Mouse (Mus musculus): Measurements from ENCODE around the gene Mark3. TPM values are rescaled to one million over a fixed set of nuclear protein-coding genes. Genes with fewer than 3 reads are reported as not detected.

The Mark3 gene
- total RNA-seq, 2 experiments from 2014 or later = 108 to 110 TPM

DNA sequence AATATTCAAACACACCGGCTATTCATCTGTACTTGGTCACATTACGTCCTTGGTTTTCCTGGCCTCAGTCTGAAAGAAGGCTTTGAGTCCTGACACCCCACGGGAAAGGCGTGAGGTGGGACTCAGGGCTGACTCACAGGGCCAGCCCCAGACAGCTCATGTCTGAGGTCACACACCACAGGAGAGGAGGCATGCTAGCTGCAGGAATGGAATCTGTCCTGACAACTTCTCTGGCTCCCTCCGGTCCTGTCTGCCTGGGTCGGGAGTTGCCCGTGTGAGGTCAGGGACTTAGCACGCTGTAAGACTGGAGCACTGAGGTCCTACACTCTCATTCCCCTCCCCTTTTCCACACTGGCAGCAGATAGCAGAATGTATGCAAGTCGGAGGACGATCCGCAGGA is 5.5 kb upstream of the Mark3 start:
- no peak for DNase-seq (ENCODE audit: low spot score in 2 of 2)
- H3K4me3 ChIP-seq = no peak overlapping the region
- no peak for TF ChIP-seq CTCF (conservative IDR thresholded peaks at IDR 0.05)
- no peak overlapping the region for H3K27ac ChIP-seq

DNA sequence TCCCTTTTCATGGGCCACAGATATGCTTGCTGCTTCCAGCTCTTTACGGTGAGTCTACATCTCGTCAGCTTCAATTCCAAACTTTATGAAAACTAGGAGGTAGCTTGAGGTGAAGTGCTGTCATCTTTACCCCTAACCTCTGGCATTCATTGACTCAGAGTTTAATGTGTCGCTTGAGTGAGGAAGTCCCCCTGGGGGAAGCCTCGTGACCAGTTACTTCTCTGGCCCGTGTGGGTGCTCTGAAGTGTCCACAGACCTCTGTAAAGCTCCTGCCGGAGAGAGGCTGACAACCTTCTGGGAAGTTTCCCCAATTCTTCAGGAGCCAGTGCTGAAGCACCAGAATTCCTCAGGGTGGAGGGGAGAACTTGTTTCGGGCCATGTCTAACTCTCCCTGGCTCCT is 1.9 kb upstream of the Mark3 start:
- no peak for DNase-seq (ENCODE audit: low spot score in 2 of 2)
- H3K4me3 ChIP-seq = peak overlapping the region; percentile 74
- no peak overlapping the region for H3K27ac ChIP-seq
- TF ChIP-seq CTCF (conservative IDR thresholded peaks at IDR 0.05) = no peak

DNA sequence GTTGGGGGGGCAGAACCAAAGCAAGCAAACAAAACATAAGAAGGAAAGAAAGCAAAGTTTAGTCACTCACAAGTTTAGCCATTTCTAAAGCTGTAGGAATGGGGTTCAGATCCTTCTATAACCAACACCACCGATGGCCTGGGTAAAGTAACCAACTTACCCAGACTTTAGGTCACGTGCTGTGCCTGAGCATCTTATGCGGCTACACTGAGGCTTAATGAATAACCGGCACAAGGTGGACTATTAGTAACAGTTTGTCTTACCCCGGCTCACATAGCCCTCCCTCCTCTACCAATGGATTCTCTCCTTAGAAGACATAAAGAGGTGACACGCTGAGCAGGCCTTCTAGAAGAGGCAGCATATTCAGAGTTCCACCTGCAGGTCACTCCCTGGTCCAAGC is 1.0 kb upstream of the Mark3 start:
- H3K27ac ChIP-seq = peak overlapping the region; percentile 98
- DNase-seq (ENCODE audit: low spot score in 2 of 2) = no peak
- TF ChIP-seq CTCF (conservative IDR thresholded peaks at IDR 0.05) = no peak
- H3K4me3 ChIP-seq = peak overlapping the region; percentile 74

DNA sequence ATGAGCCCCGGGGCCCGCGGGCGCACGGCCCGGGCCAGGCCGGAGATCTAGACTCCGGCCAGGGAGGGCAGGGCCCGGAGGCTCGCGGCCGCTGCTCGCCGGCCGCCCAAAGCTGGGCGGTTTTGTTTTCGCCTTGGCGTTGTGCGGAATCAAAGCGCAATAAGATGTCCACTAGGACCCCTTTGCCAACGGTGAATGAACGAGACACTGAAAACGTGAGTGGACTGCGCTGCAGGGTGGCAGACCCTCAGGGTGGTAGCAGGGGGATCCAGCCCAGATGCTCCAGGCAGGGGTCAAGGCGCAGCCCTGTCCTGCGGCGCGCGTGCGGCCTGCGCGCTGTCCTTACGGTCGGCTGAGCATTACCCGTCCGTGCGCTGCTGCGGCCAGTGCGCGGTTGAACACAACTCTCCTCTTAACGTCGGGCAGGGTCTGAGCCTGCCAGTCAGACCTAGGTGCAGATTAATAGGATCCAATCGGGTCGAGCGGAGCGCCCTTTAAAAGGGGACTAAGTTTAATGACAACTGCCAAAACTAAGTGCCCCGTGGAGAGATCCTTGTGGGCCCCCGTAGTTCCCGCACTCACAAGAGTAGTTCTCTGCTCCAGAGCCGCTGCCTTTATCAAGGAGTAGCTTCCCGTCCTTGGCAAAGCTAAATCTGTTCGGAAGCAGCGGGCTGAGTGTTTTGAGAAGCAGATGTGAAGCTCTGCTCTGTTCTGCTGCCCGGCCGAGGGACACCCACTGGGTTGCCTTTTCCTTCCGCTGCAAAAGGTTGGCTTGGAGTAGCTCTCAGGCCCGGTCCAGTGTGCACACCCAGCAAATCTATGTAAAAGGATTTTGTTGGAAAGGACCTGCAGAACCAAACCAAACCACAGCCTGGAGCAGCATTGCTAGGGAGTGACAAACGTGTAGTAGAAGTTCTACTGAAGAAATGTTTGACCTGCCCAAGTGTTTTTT is 840 bp downstream of the Mark3 start:
- Histone ChIP-seq H3K27ac (peak overlapping the region; percentile 98), H3K4me3 (peak overlapping the region; percentile 74)
- TF ChIP-seq CTCF (conservative IDR thresholded peaks at IDR 0.05) = 0 out of 2 replicates have a peak, but pooled peaks have one; percentile 7
- DNase-seq (ENCODE audit: low spot score in 2 of 2) = peak in 1 of 2 experiments; percentile 29

DNA sequence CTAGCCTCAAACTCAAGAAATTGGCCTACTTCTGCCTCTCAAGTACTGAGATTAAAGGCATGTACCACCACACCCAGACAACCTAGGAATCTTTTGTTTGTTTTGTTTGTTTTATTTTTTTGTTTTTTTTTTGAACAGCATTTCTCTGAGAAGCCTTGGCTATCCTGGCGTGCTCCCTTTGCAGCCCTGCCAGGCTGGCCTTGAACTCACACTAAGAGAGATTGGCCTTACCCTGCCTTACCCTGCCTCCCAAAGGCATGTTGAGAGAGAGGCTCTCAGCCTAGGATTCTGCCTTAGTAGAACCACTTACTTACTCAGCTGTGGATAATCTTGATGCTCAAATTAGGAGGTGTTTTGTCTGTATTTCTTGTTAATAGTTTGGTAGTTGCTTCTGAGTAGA is 8.7 kb downstream of the Mark3 start:
- no peak for TF ChIP-seq CTCF (conservative IDR thresholded peaks at IDR 0.05)
- DNase-seq (ENCODE audit: low spot score in 2 of 2) = no peak
- Histone ChIP-seq H3K27ac (0 out of 2 replicates have a peak overlapping the region, but pooled peaks have one; percentile 20), H3K4me3 (no peak overlapping the region)

DNA sequence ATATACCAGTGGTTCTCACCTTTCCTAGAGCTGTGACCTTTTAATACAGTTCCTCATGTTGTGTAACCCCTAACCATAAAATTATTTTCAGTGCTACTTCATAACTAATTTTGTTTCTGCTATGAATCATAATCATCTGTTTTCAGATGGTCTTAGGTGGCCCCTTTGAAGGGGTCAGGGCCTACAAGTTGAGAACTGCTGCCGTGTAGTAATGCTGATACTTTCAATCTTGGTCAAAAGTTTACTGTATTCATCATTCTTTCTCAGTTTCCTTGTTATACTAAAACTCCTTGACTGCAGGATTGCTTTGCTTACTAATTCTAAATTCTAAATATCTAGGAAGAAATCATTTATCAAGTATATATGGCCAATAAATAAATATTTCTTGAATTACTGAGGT is 10.1 kb downstream of the Mark3 start:
- H3K27ac ChIP-seq = no peak overlapping the region
- TF ChIP-seq CTCF (conservative IDR thresholded peaks at IDR 0.05) = no peak
- H3K4me3 ChIP-seq = no peak overlapping the region
- DNase-seq (ENCODE audit: low spot score in 2 of 2) = no peak

DNA sequence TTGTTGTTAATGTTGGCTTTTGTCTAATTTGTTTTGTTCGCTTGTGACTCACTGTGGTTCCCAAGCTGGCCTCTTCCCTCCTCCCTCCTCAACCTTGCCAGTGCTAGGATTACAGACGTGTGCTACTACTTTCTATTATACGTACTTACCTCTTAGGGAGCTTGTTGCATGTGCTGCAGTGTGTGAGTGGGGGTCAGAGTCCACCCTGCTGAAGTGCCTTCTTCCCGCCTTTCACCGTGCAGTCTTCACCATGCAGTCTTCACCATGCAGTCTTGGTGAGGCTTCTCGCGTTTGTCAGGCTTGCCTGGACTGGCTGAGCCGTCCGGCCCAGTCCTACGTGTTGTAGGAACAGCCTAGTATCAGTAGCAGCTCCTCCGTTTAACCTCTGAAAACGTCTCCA is 12.9 kb downstream of the Mark3 start:
- no peak for TF ChIP-seq CTCF (conservative IDR thresholded peaks at IDR 0.05)
- peak overlapping the region; percentile 44; the same call in 1 of the 2 replicates for H3K27ac ChIP-seq
- no peak overlapping the region for H3K4me3 ChIP-seq
- no peak for DNase-seq (ENCODE audit: low spot score in 2 of 2)

DNA sequence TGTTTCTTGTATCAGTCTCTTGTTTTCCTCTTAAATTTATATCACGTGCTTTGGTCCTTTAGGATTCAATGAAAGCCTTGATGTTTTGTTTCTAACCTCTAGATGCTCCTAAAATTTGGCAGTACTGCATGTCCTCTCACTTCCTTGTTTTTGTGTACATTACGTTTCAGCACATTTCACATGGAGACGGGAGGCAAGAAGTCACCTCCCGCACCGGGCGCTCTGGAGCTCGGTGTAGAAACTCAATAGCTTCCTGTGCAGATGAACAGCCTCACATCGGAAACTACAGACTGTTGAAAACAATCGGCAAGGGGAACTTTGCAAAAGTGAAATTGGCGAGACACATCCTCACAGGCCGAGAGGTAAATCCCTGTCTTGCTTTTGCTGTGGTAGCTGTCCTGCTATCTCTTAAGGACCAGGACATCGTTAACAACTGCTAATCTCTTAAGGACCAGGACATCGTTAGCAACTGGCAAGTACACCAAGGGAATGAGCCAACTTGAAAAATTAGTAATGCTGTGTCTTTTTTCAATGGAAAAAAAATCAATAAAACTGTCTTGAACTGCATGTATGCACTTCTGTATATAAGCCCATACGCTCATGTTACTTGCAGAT is 18.2 kb downstream of the Mark3 start:
- DNase-seq (ENCODE audit: low spot score in 2 of 2) = no peak
- no peak for TF ChIP-seq CTCF (conservative IDR thresholded peaks at IDR 0.05)
- Histone ChIP-seq H3K27ac (peak overlapping the region; percentile 0; the same call in 1 of the 2 replicates), H3K4me3 (no peak overlapping the region)

DNA sequence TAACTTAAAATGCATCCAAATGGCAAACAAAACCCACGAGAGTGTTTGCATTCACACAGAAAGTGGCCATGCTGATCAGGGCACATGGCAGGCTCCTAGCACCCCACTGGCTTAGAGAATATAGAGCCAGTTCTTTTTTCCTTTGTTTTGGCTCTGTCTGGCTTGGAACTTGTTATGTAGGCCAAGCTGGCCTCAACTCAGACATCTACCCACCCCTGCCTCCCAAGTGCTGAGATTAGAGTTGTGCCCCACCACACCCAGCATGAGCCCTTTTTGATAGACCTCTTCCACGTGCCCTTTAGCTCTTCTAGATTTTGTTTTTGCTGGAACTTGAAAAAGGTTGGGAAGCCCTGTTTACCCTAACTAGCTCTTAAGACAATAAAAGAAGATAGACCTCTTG is 19.5 kb downstream of the Mark3 start:
- TF ChIP-seq CTCF (conservative IDR thresholded peaks at IDR 0.05) = no peak
- no peak overlapping the region for H3K27ac ChIP-seq
- H3K4me3 ChIP-seq = no peak overlapping the region
- no peak for DNase-seq (ENCODE audit: low spot score in 2 of 2)

DNA sequence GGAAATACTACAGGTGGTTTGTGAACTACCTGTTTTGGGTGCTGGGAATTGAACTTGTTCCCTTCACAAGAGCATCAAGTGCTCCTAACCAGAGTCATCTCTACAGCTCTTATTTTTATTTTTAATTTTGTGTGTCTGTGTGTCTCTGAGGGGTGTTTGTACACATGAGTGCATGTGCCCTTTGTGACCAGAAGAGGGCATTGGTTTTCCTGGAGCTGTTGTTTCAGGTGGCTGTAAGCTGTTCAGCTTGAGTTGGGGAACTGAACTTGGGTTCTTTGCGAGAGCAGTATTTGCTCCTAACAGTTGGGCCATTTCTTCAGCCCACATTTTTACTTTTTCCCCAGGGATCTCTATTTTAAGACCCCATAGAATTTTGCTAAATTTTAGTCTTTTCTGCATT is 23.0 kb downstream of the Mark3 start:
- DNase-seq (ENCODE audit: low spot score in 2 of 2) = no peak
- peak; percentile 44 for TF ChIP-seq CTCF (conservative IDR thresholded peaks at IDR 0.05)
- Histone ChIP-seq H3K27ac (no peak overlapping the region), H3K4me3 (no peak overlapping the region)

DNA sequence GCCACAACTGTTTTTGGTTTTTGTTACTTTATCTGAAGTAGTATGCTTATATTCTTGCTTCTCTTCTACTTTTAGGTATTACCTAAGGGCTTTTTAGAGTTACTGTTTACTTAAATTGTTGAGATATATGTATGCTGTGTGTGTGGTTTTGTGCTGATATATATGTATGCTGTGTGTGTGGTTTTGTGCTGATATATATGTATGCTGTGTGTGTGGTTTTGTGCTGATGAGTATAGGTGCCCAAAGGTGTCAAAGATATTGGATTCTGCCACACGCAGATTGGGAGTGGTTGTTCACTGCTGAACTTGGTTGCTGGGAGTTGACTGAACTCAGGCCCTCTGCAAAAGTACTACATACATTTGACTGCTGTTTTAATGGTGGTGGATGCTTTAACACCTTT is 24.6 kb downstream of the Mark3 start:
- Histone ChIP-seq H3K27ac (no peak overlapping the region), H3K4me3 (no peak overlapping the region)
- TF ChIP-seq CTCF (conservative IDR thresholded peaks at IDR 0.05) = no peak
- no peak for DNase-seq (ENCODE audit: low spot score in 2 of 2)

DNA sequence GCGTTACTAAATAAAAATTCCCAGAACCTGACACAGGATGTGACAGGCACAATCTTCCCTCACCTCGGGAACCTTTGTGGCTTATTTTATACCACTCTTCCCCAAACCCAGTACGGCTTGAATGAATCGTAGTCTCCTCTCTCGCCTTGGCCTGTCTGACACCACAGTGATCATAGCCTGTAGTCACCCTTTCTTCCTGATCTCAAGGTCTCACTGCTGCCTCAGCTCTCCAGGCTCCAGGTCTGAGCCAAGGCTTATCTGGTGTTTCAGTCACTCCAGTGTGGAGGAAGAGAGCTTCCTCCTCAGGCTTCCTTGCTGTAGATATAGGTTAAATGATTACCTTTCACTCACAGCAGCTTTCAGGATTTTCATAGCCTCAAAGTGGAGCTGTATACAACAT is 25.3 kb downstream of the Mark3 start:
- H3K27ac ChIP-seq = no peak overlapping the region
- no peak for DNase-seq (ENCODE audit: low spot score in 2 of 2)
- H3K4me3 ChIP-seq = no peak overlapping the region
- TF ChIP-seq CTCF (conservative IDR thresholded peaks at IDR 0.05) = no peak

DNA sequence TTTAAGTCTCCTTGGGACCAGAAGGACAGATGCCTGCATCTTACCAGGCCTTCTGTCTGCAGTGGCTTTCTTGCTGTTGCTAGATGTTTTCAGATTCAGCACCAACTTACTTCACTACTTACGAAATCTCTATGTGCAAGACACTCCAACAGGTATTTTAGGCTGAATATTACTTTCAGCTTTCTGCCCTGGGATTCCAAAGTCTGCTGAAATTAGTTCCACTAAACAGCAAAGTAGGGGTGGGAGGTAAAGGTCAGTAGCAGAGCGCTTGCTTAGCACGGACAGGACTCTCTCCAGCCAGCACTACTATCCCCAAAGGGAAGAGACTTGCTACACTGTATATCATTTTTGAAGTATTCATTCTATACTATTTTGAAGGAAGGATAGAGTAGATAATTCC is 29.5 kb downstream of the Mark3 start:
- Histone ChIP-seq H3K4me3 (no peak overlapping the region), H3K27ac (no peak overlapping the region)
- no peak for TF ChIP-seq CTCF (conservative IDR thresholded peaks at IDR 0.05)
- DNase-seq (ENCODE audit: low spot score in 2 of 2) = no peak
